Mouse (Mus musculus) lung, postnatal 0 days (tissue): ENCODE measurements around the gene Tpte. TPM values are rescaled to one million over a fixed set of nuclear protein-coding genes. Genes with fewer than 3 reads are reported as not detected.

ENCODE experiments used
- ATAC-seq: fragments of 200-750 bp; cut with Nextera tagmentation; 2 replicates; pipeline ENCODE4 v1.8.0; 2017; ENCODE audit warnings: moderate library complexity
- DNase-seq: peaks from one replicate; pipeline ENCODE4 v3.0.0-alpha.2; 2016; ENCODE audit warnings: low spot score
- H3K27ac ChIP-seq: fragments of 300-500 bp; sonication (generic); 2 replicates; pipeline ENCODE4 v1.5.1; 2014; ENCODE audit warnings: antibody characterized with exemption, mild to moderate bottlenecking, low read length, mixed read lengths
- H3K27me3 ChIP-seq: fragments of 300-500 bp; sonication (generic); replicated peaks from 2 replicates; pipeline ENCODE4 v1.6.1; 2014; ENCODE audit warnings: low read length, mixed read lengths; ENCODE audit not compliant: insufficient read depth
- H3K36me3 ChIP-seq: fragments of 300-500 bp; sonication (generic); 2 replicates; pipeline ENCODE4 v1.6.1; 2014; ENCODE audit warnings: low read length, mixed read lengths; ENCODE audit not compliant: insufficient read depth
- H3K4me1 ChIP-seq: fragments of 300-500 bp; sonication (generic); 2 replicates; pipeline ENCODE4 v1.6.1; 2014; ENCODE audit warnings: antibody characterized with exemption, low read depth, low read length, mixed read lengths; ENCODE audit not compliant: insufficient read depth
- H3K4me2 ChIP-seq: fragments of 300-500 bp; sonication (generic); replicated peaks from 2 replicates; pipeline ENCODE4 v1.6.1; 2014; ENCODE audit warnings: low read depth, mild to moderate bottlenecking, low read length, moderate library complexity, mixed read lengths
- H3K4me3 ChIP-seq: fragments of 300-500 bp; sonication (generic); 2 replicates; pipeline ENCODE4 v1.5.1; 2014; ENCODE audit warnings: low read depth, low read length
- H3K9ac ChIP-seq: fragments of 300-500 bp; sonication (generic); replicated peaks from 2 replicates; pipeline ENCODE4 v1.6.1; 2014; ENCODE audit warnings: low read depth, mild to moderate bottlenecking
- H3K9me3 ChIP-seq: fragments of 300-500 bp; sonication (generic); 2 replicates; pipeline ENCODE4 v1.6.1; 2016; ENCODE audit warnings: low read length, mixed read lengths
- CTCF ChIP-seq: IDR thresholded peaks from 2 replicates; pipeline ENCODE4 v1.5.1; 2016; ENCODE audit warnings: antibody characterized with exemption, mild to moderate bottlenecking
- EP300 ChIP-seq: IDR thresholded peaks from 2 replicates; pipeline ENCODE4 v1.6.1; 2016; ENCODE audit warnings: antibody characterized with exemption, mild to moderate bottlenecking, control low read depth
- WGBS: fragments of 180-500 bp; shearing (Covaris S2); extraction: QIAGEN DNeasy Blood & Tissue Kit; methylation state at CpG from one replicate; pipeline ENCODE4 v1.1.7; 2014; 5-methylcytosine and 5-hydroxymethylcytosine counted together
- polyA plus RNA-seq: library from polyadenylated mRNA; unstranded; fragments of >200 nt; fragmentation: Nextera tagmentation; extraction: Ambion mirVana; gene quantifications from 2 replicates; pipeline ENCODE4 v1.2.1, GENCODE M21; 2015

The Tpte gene
- polyA plus RNA-seq: not detected in 2 replicates

DNA sequence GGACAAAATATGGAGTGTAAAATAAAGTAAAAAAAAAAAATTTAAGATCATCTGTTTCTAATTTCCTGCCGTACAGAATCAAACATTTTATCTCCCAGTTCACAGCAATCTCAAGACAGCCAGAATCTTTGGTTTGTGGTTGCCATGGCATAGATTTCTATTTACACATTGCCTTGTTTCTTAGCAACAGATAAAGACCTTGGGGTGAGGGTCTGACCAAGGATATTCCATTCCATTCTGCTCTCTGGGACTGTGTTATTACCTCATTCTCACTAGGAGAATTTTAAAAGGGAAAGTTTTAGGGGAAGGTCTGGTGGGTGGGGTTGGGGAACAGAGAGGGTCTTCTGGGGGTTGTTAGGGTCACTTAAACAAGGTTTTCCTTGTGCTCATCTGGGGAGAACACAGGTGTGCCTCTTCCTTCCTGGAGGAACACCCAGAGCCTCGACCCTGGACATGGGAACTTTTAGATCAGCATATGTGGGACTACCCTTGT is at the start of gene Tpte:
Tpte (plus strand) TSS at position 443 of the 493 bp plus-strand sequence.
- Histone ChIP-seq H3K4me1 (no peaks in the 10 kb centered on the region), H3K4me2 (no peak within 1 kb of the TSS), H3K27ac (no peak within 1 kb of the TSS), H3K4me3 (no peak within 1 kb of the TSS), H3K9ac (no peak within 1 kb of the TSS), H3K27me3 (no peaks in the 10 kb centered on the region), H3K36me3 (no peaks in the 10 kb centered on the region), H3K9me3 (no peaks in the 10 kb centered on the region)
- DNase-seq: no peak
- ATAC-seq: no peak
- 27% methylated on average over 2 of the region's 2 CpGs for whole genome bisulfite sequencing
- TF ChIP-seq EP300 (no peak), CTCF (no peak)

GRCm38 (mm10) chr8:22242986-22243385 is 40.3 kb upstream of the Tpte start:
- H3K4me2 ChIP-seq: no peak overlapping the region
- H3K27ac ChIP-seq: no peak overlapping the region
- H3K9me3 ChIP-seq: no peaks in the 10 kb centered on the region
- 81% methylated on average over 9 of the region's 9 CpGs for WGBS
- H3K36me3 ChIP-seq: no peaks in the 10 kb centered on the region
- no peak overlapping the region for H3K9ac ChIP-seq
- no peaks in the 10 kb centered on the region for H3K4me1 ChIP-seq
- TF ChIP-seq EP300 (no peak), CTCF (no peak)
- H3K4me3 ChIP-seq: no peak overlapping the region
- H3K27me3 ChIP-seq: no peaks in the 10 kb centered on the region
- ATAC-seq: no peak
- no peak for DNase-seq

GRCm38 (mm10) chr8:22245663-22246062 is 37.6 kb upstream of the Tpte start:
- no peak overlapping the region for H3K4me2 ChIP-seq
- 45% methylated on average over 1 of the region's 1 CpGs for WGBS
- no peaks in the 10 kb centered on the region for H3K9me3 ChIP-seq
- no peak overlapping the region for H3K4me3 ChIP-seq
- DNase-seq (no peak), ATAC-seq (no peak)
- TF ChIP-seq CTCF: no peak
- H3K9ac ChIP-seq: no peak overlapping the region
- no peaks in the 10 kb centered on the region for H3K27me3 ChIP-seq
- no peaks in the 10 kb centered on the region for H3K4me1 ChIP-seq
- no peaks in the 10 kb centered on the region for H3K36me3 ChIP-seq
- H3K27ac ChIP-seq: no peak overlapping the region

- no peak overlapping the region for H3K27ac ChIP-seq
- H3K36me3 ChIP-seq: no peaks in the 10 kb centered on the region
- H3K9ac ChIP-seq: no peak overlapping the region
- no peaks in the 10 kb centered on the region for H3K4me1 ChIP-seq
- H3K9me3 ChIP-seq: no peaks in the 10 kb centered on the region
- ATAC-seq (no peak), DNase-seq (no peak)
- no peak for TF ChIP-seq EP300
- TF ChIP-seq CTCF: no peak
- H3K4me2 ChIP-seq: no peak overlapping the region
- H3K27me3 ChIP-seq: no peaks in the 10 kb centered on the region
- WGBS: 88% methylated on average over 12 of the region's 12 CpGs
- H3K4me3 ChIP-seq: no peak overlapping the region
These were observed 35.3 kb upstream of the Tpte start for GRCm38 (mm10) chr8:22247956-22248355.

DNA sequence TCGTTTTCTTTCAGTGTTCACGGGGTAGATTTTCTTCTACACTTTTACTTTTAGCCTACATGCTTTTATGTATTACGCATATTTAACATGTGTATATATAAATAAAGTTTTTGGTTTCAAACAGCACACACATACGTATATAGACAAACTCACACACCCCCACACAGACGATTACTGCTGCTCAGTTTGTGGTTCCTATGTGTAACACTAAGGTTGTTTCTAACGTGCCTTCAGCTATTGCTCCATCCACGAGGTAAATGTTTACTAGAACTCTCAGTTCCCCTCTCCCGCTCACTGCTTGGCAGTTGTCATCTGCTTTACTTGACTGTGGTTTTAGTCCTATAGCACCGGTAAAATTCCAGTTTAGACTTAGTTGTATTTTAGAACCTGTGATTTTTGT is 34.2 kb upstream of the Tpte start:
- Histone ChIP-seq H3K4me1 (no peaks in the 10 kb centered on the region), H3K4me3 (no peak overlapping the region), H3K9me3 (no peaks in the 10 kb centered on the region), H3K9ac (no peak overlapping the region), H3K27ac (no peak overlapping the region), H3K27me3 (no peaks in the 10 kb centered on the region), H3K36me3 (no peaks in the 10 kb centered on the region), H3K4me2 (no peak overlapping the region)
- ATAC-seq (no peak), DNase-seq (no peak)
- 64% methylated on average over 9 of the region's 9 CpGs for WGBS
- TF ChIP-seq CTCF: no peak
- no peak for TF ChIP-seq EP300

DNA sequence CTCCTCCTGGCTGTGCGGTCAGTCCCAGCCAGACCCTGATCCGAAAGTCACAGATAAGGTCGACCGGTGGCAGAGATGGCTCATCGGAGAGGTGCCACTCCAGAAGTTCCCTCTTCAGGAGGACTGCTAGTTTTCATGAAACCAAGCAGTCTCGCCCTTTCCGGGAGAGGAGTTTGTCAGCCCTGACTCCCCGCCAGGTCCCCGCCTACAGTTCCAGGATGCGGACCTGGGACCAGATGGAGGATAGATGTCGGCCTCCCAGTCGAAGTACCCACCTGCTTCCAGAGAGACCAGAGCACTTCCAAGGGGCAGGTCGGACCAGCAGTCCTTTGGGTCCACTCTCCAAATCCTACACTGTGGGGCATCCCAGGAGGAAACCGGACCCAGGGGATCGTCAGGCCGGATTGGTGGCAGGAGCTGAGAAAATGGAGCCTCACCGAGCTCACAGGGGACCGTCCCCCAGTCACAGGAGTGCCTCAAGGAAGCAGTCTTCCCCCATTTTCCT is 24.2 kb upstream of the Tpte start:
- no peak for TF ChIP-seq EP300
- TF ChIP-seq CTCF: no peak
- Histone ChIP-seq H3K36me3 (no peaks in the 10 kb centered on the region), H3K4me3 (no peak overlapping the region), H3K4me1 (0 out of 2 replicates have a peak, but pooled peaks cover 2% of the 10 kb centered on the region), H3K4me2 (no peak overlapping the region), H3K9me3 (no peaks in the 10 kb centered on the region), H3K27me3 (no peaks in the 10 kb centered on the region), H3K9ac (no peak overlapping the region), H3K27ac (peak overlapping the region; percentile 52)
- ATAC-seq (no peak), DNase-seq (no peak)
- 78% methylated on average over 18 of the region's 18 CpGs for WGBS

DNA sequence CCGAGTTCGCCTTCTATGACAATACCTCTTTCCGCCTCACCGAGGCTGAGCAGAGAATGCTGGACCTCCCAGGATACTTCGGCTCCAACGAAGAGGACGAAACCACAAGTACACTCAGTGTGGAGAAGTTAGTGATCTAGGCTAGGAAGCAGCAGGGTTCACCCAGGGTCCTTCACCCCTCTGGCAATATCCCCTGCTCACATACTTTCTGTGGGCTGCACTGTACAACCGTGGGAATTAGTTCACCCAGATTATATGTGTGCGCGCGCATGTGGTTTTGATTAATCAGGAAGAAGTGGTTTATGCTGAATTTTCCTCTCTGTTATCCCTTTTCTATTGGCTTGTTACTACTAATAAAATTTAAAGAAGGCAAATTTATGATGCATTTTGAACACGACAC is 23.7 kb upstream of the Tpte start:
- Histone ChIP-seq H3K4me3 (no peak overlapping the region), H3K4me2 (no peak overlapping the region), H3K36me3 (no peaks in the 10 kb centered on the region), H3K9me3 (no peaks in the 10 kb centered on the region), H3K27me3 (no peaks in the 10 kb centered on the region), H3K4me1 (0 out of 2 replicates have a peak, but pooled peaks cover 2% of the 10 kb centered on the region), H3K9ac (no peak overlapping the region), H3K27ac (peak overlapping the region; percentile 52)
- no peak for DNase-seq
- TF ChIP-seq CTCF (no peak), EP300 (no peak)
- WGBS: 71% methylated on average over 12 of the region's 12 CpGs
- peak; percentile 17; the same call in 1 of the 2 replicates for ATAC-seq
